Mouse (Mus musculus) thymus, adult 18-20 months (tissue): ENCODE data around the gene L3mbtl4.
"Not testable (repeated sequence)": the region's sequence is repeated elsewhere in the genome, so short reads cannot be mapped to it uniquely, and the experiment has no call there.

Experiments
- DNase-seq, 2 experiments: peaks; one replicate each; pipeline ENCODE4 v3.0.0; 2022; ENCODE audit warnings: mixed read lengths in 2 of 2

Gene L3mbtl4

GRCm38 (mm10) chr17:68405993-68406392 is 132.4 kb downstream of the L3mbtl4 start:
- DNase-seq = no peak

GRCm38 (mm10) chr17:68407121-68407520 is 133.5 kb downstream of the L3mbtl4 start:
- not testable (repeated sequence) for DNase-seq

- DNase-seq = no peak
Observed at GRCm38 (mm10) chr17:68422663-68423498, 149.3 kb downstream of the L3mbtl4 start.

GRCm38 (mm10) chr17:68433576-68433975 is 160.0 kb downstream of the L3mbtl4 start:
- DNase-seq = no peak

- no peak for DNase-seq
Observed at GRCm38 (mm10) chr17:68450921-68451320, 177.3 kb downstream of the L3mbtl4 start.

DNA sequence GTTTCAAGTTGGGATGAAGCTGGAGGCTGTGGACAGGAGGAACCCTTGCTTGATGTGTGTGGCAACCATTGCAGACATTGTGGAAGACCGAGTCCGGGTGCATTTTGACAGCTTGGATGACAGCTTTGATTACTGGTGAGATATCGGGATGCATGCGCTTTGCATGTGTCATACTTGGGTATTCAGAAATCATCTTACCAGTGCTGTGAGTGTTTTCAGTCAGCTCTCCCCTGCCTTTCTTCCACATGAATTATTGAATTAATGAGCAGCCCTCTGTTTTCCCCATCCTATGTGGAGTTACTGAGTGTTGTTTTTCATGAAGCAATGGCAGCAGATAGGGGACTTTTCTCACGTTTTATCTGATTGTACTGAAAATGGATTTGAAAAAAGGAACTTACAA is 187.9 kb downstream of the L3mbtl4 start:
- DNase-seq = no peak

DNA sequence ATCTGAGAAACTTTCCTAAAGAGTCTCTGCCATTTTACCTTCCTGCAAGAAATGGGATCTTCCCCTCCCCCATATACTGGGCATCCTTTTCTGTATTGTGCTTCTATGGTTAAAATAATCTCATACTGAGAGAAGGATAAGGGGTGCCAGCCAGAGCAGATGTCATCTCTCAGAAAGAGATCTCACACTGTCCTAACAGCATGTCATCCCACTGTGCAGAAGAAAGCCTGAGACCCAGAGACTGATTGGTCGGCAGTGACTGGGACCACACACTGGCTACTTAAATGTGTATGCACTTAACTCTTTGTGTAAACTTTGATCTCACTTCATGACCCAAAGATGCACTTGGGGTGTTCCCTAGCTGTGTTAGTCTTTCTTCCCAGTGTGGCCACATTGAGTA is 193.7 kb downstream of the L3mbtl4 start:
- DNase-seq = no peak

DNA sequence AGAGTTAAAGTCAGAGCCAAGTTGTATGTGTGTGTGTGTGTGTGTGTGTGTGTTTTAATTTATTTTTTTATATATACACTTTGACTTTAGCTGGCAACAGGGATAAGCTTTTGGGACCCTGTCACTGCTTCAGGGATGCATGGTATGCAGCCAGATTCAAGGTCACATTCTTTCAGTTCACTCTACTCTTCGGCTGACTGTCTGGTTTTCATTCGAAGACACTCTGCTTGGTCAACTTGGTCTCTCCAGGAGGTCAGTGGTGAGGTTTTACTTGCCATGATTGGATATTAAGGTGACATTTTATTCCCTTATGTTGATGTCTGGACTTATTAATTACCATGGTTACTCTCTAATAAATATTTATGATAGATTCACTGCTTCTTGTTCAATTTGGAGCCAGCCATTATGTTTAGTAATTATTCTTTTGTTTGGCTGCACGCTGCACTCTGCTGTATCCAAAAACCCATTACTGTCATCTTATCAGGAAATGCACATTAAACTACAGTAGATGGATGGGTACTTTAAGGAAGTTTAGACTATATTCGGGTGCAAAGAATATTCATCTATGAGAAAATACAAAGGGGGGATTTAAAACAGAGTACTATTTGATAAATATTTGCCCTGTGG is 216.6 kb downstream of the L3mbtl4 start:
- DNase-seq = no peak

DNA sequence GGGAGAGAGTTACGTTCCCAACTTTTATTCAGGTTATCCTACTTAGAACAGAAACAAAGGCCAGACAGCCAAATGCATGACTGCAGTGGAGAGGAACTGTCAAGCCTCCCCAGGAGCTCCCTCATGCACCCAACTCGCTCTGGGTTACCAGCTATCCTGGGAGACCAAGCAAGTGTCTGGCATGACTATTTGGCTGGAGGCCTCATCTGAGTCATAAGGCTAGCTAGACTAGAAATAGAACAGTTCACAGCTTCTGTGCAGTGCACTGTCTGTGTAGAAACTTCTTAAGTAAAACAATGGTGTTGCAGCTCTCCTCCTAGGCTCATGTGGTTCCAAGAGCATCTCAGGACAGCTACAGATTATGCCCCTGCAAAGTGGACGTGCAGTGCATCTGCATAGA is 218.6 kb downstream of the L3mbtl4 start:
- no peak for DNase-seq

DNA sequence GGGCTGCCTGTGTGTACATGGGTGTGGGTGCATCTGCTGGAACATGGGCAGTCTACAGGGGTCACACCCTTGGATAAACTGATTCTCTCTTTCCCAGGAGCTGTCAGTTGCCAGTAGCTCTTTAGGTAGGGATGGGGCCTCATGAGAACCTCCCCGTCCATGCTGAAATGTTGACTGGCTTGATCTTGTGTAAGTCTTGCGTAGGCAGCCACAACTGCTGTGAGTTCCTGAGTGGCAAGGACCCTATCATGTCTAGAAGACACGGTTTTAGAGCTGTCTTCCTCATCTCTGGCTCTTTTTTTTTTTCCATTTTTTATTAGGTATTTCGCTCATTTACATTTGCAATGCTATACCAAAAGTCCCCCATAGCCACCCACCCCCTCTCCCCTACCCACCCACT is 229.4 kb downstream of the L3mbtl4 start:
- DNase-seq = not testable (repeated sequence)

DNA sequence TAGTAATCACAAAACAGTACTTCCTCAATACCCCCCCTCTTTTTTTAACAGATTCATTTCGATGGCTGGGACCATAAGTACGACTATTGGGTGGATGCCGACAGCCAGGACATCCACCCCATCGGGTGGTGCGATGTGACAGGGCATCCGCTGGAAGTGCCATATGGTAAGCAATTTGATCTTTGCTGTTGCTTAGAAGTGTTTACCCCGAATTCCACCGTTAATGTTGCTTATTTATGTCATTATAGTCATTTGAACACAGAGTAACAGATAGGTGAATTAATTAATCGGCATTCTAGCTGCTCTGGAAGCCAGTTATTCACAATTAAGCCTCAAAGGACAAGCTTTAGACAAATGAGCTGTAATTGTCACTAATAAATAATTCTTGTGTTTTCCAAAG is 286.1 kb downstream of the L3mbtl4 start:
- no peak for DNase-seq

DNA sequence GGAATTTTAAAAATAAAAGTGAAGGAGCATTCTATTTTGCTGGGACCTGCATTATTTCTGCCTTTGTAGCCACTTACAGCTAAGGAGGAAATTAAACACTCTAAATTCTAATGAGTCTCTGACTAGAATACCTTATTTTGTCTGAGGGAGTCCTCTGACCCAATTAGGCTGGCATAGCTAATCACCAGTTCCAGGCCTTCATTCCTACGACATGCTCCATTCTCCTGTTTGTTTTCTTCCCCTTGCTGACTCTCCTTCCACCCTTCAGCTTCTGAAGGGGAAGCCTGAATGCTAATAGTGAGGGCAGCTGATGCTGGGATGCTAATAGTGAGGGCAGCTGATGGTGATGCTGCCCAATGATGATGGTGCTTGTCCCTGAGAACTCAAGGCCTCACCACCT is 286.7 kb downstream of the L3mbtl4 start:
- no peak for DNase-seq

- no peak for DNase-seq
Observed at GRCm38 (mm10) chr17:68571806-68572205, 298.2 kb downstream of the L3mbtl4 start.

DNA sequence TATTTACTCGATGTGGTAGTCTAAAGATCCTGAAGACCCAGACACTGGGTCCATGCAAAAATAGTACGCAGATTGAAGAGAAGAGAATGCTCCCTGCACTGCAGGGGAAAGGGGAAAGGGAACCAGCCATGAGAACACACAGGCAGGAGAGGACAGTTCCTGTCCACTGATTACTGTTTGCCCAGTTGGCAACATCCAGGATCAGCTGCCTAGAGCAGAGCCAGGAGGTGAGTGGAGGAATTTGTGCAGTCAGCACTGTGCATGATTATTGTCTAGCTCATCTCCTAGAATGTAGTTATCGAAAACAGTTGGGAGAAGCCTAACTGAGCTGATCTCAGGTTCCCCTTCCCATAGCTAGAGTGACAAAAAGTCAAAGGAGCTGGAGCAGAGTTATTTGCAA is 311.6 kb downstream of the L3mbtl4 start:
- no peak for DNase-seq

- no peak for DNase-seq
Observed at GRCm38 (mm10) chr17:68591619-68592018, 318.0 kb downstream of the L3mbtl4 start.

GRCm38 (mm10) chr17:68602744-68603143 is 329.1 kb downstream of the L3mbtl4 start:
- no peak for DNase-seq

DNA sequence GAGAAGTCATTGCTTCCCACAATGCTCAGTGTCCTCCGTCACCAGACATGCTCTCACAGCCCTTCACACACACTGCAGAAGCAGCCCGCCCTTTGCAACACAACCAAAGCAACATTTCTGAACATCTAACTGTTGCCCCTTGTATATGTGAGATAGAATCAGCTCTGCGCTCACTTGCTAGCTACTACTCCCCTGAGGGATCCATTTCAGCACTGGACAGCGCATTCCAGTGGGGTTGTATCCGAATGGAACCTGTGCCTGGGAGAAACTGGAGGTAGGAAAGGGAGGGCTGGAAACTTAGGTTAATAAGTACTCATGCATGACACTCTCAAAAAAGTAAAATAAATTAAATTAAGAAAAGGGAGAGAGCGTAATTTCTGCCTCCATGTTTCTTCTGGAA is 334.1 kb downstream of the L3mbtl4 start:
- DNase-seq = no peak

- DNase-seq = no peak
Observed at GRCm38 (mm10) chr17:68611247-68611646, 337.6 kb downstream of the L3mbtl4 start.

DNA sequence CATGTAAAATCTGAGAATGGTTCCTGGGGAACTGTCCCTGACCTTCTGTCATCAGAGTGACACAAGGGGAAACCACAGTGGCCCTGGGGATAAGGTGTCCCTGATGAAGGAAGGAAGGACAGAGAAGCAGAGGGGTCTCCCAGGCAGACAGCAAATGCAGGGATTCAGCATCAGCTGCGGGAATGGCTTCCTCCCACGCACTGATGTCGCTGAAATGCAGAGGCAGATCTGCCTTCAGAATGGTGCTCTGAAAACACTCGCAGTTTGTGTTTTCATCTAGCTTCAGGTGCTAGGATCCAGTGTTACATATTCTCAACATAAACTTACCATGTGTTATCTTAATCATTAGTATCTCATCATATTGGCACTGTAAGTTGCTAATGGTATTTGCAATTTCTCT is 351.7 kb downstream of the L3mbtl4 start:
- no peak for DNase-seq

- no peak for DNase-seq
Observed at GRCm38 (mm10) chr17:68629631-68630426, 356.2 kb downstream of the L3mbtl4 start.

GRCm38 (mm10) chr17:68631396-68631795 is 357.8 kb downstream of the L3mbtl4 start:
- no peak for DNase-seq

DNA sequence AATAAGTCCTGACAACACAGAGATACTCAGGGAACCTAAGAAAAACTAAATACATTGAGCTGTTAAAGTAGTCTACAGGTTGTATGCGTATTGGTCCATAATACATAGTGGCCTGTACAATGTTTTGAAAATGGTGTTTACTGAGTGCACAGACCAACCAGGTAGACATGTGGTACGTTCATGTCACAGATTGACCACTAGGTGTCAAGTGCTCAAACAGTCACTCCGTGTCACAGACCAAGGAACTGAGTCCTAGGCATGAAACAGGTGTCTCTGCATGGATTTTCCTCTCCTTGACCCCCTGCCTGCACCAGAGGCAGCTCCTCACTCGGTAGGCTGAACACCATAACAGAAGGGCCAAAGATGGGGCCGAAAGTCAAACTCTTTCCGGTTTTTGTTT is 366.6 kb downstream of the L3mbtl4 start:
- no peak for DNase-seq

DNA sequence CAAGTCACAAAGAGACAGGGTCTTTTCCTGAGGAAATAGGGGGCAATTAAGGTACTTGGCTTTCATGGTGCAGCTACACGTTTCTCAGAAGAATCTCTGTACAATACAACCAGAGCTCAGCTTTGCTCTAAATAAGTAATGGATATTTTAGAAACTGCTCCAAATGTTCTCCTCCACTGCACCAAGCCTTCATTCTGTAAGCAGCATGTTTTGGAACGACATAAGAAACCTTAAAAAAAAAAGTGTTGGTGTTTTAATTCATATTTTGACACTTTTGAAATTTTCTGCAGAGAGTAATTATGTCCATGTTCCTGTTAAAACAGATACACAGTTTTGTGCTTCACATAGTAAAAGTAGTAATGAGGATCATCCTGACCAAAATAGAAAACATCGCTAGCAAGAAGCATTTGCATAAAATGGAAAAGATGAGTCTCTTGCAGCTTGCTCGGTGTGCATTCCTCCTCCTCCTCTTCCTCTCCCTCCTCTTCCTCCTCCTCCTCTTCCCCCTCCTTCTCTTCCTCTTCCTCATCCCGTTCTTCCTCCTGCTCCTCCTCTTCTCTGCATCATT is 369.0 kb downstream of the L3mbtl4 start:
- no peak for DNase-seq
